Mouse (Mus musculus): ENCODE measurements around the gene Ifi27. TPM values are rescaled to one million over a fixed set of nuclear protein-coding genes. Genes with fewer than 3 reads are reported as not detected.
A peak's percentile ranks its signal among the peaks of the same experiment; 100 is the strongest.
"Not testable (repeated sequence)": the region's sequence is repeated elsewhere in the genome, so short reads cannot be mapped to it uniquely, and the experiment has no call there.

Ifi27 gene
- polyA plus RNA-seq, 1 experiment from 2014 or later: 15.9 TPM

DNA sequence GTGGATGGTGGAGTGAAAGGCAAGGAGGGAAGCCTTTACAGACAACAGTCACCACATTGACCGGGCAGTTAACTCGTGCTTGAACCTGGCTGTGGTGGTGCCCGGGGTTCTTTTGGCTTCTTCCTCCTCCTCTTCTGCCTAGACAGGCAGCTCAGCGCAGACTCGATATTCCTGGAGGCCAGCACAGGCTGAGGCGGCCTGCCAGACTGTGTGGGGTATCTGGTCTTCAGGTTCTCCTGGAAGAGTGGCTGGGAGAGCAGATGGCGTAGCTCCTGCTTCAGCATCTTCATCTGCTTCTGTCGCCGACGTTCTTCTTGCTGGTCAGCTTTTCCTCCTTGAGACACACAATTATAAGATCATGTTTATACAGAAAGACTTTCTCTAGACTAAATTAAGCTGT is 25.9 kb upstream of the Ifi27 start:
- H3K27ac ChIP-seq: no peak overlapping the region; the same call in none of the 2 replicates
- ATAC-seq (ENCODE audit: low read depth): no peak
- H3K4me2 ChIP-seq: no peak overlapping the region
- peaks cover 99% of the 10 kb centered on the region for H3K36me3 ChIP-seq
- H3K9me3 ChIP-seq (replicated peaks): no peaks in the 10 kb centered on the region
- H3K4me3 ChIP-seq (replicated peaks): no peak overlapping the region
- DNase-seq: no peak
- 0 out of 2 replicates have a peak, but pooled peaks cover 4% of the 10 kb centered on the region for H3K4me1 ChIP-seq (replicated peaks)
- no peak overlapping the region for H3K9ac ChIP-seq
- no peaks in the 10 kb centered on the region for H3K27me3 ChIP-seq
- WGBS (ENCODE audit: insufficient replicate concordance): 90% methylated on average over 10 of the region's 10 CpGs

DNA sequence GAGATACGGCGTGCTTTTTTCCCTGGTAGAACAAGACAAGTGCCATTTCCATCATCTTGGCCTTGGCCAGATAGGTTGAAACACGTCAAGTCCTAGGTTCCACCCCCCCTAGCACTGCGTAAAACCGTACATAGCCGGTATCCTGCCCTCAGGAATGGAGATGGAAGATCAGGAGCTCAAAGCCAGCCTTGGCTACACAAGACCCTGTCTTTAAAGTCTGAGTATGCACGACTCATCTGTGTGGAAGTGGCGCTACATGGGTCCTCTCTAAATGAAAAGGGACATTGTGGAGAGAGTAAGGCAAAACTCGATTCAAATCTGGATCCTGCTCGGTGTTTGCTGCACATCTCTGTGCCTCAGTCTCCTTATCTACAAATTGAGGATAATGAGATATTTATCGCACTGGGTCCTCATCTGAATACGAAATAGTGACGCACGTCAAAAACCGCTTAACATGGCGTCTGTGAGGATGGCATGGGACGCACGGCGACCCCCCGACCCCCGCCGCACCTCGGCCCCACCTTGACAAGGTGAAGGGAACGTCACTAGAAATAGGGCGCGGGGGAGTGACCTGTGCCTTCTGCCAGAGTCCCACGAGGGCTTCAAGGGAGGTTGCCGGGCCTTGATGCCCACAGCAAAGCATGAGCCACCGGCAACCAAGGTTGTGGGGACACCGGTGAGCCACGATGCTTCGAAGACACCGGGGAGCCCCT is 8.8 kb upstream of the Ifi27 start:
- Histone ChIP-seq H3K4me2 (peak overlapping the region; percentile 87), H3K27me3 (no peaks in the 10 kb centered on the region), H3K27ac (peak overlapping the region; percentile 66), H3K9ac (peak overlapping the region; percentile 91), H3K9me3 (replicated peaks) (0 out of 2 replicates have a peak, but pooled peaks cover 2% of the 10 kb centered on the region), H3K4me1 (replicated peaks) (peaks cover 34% of the 10 kb centered on the region), H3K36me3 (peaks cover 19% of the 10 kb centered on the region), H3K4me3 (replicated peaks) (peak overlapping the region; percentile 93)
- 7% methylated on average over 33 of the region's 33 CpGs for WGBS (ENCODE audit: insufficient replicate concordance)
- ATAC-seq (ENCODE audit: low read depth): peak; percentile 13
- no peak for DNase-seq

DNA sequence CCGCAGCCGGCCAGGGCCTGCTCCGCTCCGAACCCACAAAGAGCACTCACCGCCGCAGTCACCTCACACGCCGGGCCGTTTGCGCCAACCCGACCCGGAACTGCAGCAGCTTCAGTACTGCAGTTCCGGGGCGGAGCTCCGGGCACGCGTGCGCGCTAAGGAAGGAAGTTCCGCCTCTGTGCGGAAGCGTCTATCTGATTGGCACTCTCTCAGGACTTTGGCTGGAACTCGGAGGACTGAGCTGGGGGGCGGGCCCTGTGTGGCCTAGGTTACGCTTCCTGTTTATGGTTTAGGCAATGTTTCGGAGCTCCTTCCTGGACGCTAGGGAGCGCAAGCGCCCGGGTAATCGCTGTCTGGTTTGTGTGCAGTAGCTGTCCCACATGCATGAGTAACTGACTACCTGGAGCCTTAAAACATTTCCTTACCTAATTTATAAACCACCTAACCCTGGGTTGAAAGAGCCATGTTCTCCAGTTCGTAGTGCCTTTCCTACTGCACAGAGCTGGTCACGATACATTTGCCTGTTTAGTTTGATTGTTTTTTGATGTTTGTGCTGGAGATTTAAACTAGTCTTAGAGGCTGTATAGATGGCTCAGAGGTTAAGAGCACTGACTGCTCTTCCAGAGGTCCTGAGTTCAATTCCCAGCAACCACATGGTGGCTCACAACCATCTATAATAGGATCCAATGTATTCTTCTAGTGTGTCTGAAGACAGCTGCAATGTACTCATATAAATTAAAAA is 8.1 kb upstream of the Ifi27 start, which contains the start of gene Ddx24:
Gene Ddx24 (minus strand): TSS at position 102 of the 742 bp plus-strand sequence.
- Histone ChIP-seq H3K27me3 (no peaks in the 10 kb centered on the region), H3K4me1 (replicated peaks) (peaks cover 34% of the 10 kb centered on the region), H3K36me3 (peaks cover 19% of the 10 kb centered on the region), H3K9me3 (replicated peaks) (0 out of 2 replicates have a peak, but pooled peaks cover 2% of the 10 kb centered on the region), H3K27ac (peak within 1 kb of the TSS; percentile 74), H3K4me2 (peak within 1 kb of the TSS; percentile 87), H3K9ac (peak within 1 kb of the TSS; percentile 91), H3K4me3 (replicated peaks) (peak within 1 kb of the TSS; percentile 93)
- ATAC-seq (ENCODE audit: low read depth) (peak; percentile 100), DNase-seq (peak; percentile 98)
- WGBS (ENCODE audit: insufficient replicate concordance): 1% methylated on average over 33 of the region's 33 CpGs

DNA sequence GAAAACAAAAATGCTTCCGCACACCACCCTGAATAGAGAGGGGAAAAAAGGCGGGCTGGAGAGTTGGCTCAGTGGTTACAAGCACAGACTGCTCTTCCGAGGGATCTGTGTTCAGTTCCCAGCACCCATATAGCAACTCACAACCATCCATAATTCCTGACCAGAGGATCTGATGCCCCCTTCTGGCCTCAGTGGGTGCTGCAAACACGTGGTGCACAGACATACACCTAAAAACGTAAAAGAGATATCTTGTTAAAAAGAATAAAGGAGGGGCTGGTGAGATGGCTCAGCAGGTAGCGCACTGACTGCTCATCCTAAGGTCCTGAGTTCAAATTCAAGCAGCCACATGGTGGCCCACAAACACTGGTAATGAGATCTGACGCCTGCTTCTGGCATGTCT is 7.3 kb upstream of the Ifi27 start:
- ATAC-seq (ENCODE audit: low read depth): no peak
- H3K4me3 ChIP-seq (replicated peaks): no peak overlapping the region
- no peak overlapping the region for H3K27ac ChIP-seq
- 0 out of 2 replicates have a peak, but pooled peaks cover 2% of the 10 kb centered on the region for H3K9me3 ChIP-seq (replicated peaks)
- WGBS (ENCODE audit: insufficient replicate concordance): 76% methylated on average over 7 of the region's 7 CpGs
- H3K9ac ChIP-seq: no peak overlapping the region
- peaks cover 14% of the 10 kb centered on the region for H3K36me3 ChIP-seq
- H3K27me3 ChIP-seq: no peaks in the 10 kb centered on the region
- H3K4me2 ChIP-seq: no peak overlapping the region
- peaks cover 29% of the 10 kb centered on the region for H3K4me1 ChIP-seq (replicated peaks)
- no peak for DNase-seq

DNA sequence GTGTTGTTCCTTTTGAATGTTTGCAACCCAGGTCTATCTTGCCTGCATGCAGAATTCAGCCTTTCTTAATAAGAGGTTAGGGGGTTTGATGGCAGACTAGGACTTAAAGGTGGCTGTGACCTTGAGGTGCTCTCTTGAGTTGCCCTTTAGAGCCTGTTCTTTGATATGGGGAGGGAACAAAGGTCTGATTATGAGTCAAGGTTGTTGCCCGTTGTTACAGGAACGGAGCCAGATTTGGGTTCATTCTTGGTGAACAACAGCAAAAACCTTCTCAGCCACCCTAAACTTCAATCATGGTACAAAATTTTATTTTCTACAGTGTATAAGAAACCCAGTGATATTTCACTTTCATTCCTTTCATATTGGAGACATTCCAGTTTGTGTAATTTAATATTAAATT is 581 bp upstream of the Ifi27 start:
- ATAC-seq (ENCODE audit: low read depth): no peak
- Histone ChIP-seq H3K36me3 (no peaks in the 10 kb centered on the region), H3K27ac (no peak overlapping the region), H3K4me3 (replicated peaks) (no peak overlapping the region), H3K27me3 (no peaks in the 10 kb centered on the region), H3K9ac (no peak overlapping the region), H3K4me1 (replicated peaks) (no peaks in the 10 kb centered on the region), H3K4me2 (no peak overlapping the region), H3K9me3 (replicated peaks) (no peaks in the 10 kb centered on the region)
- no peak for DNase-seq
- WGBS (ENCODE audit: insufficient replicate concordance): 83% methylated on average over 2 of the region's 2 CpGs

DNA sequence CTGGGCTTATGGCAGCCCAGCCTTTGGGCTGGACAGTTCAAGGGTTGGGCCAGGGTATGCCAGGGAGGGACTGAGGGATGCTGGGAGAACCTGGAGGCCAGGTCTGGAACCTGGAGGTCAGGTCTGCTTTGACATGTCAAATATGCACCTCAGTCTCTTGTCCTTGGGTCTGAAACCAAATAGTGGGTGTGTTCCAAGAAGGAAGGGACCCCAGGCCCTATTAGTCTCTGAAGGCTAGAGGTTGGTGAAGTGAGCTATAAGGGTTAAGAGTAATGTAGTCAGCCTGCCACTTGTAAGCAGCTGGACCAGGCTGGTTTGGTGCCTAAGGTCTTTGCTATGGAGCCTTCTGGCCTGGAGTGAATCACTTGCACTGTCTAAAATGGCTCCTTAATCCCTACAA is 850 bp downstream of the Ifi27 start:
- no peak overlapping the region for H3K4me3 ChIP-seq (replicated peaks)
- no peak overlapping the region for H3K9ac ChIP-seq
- ATAC-seq (ENCODE audit: low read depth) (no peak), DNase-seq (no peak)
- no peaks in the 10 kb centered on the region for H3K36me3 ChIP-seq
- no peak overlapping the region for H3K27ac ChIP-seq
- H3K4me2 ChIP-seq: peak overlapping the region; percentile 44
- no peaks in the 10 kb centered on the region for H3K4me1 ChIP-seq (replicated peaks)
- no peaks in the 10 kb centered on the region for H3K9me3 ChIP-seq (replicated peaks)
- no peaks in the 10 kb centered on the region for H3K27me3 ChIP-seq

DNA sequence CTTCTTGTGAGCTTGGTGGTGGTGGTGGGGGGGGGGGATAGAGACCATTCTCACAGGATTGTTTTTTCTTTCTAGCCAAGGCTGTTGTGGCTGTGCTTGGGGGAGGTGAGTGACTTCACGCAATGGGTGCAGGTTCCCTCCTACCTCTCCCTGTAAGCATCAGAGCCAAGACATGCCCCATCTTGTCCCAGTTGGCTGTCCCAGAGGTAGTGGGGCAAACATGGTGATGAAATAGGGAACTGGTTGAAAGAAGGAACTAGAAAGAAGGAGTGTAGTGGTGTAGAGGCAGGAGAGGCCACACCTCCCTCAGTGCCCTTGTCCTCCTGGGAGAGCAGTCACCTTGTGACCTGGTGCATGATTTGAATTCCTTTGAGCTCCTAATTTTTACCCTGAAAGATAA is 3.6 kb downstream of the Ifi27 start:
- Histone ChIP-seq H3K9me3 (replicated peaks) (no peaks in the 10 kb centered on the region), H3K4me3 (replicated peaks) (no peak overlapping the region), H3K36me3 (no peaks in the 10 kb centered on the region), H3K27me3 (no peaks in the 10 kb centered on the region), H3K9ac (no peak overlapping the region), H3K4me2 (no peak overlapping the region), H3K27ac (no peak overlapping the region), H3K4me1 (replicated peaks) (no peaks in the 10 kb centered on the region)
- ATAC-seq (ENCODE audit: low read depth) (no peak), DNase-seq (no peak)
- WGBS (ENCODE audit: insufficient replicate concordance): 81% methylated on average over 1 of the region's 1 CpGs

DNA sequence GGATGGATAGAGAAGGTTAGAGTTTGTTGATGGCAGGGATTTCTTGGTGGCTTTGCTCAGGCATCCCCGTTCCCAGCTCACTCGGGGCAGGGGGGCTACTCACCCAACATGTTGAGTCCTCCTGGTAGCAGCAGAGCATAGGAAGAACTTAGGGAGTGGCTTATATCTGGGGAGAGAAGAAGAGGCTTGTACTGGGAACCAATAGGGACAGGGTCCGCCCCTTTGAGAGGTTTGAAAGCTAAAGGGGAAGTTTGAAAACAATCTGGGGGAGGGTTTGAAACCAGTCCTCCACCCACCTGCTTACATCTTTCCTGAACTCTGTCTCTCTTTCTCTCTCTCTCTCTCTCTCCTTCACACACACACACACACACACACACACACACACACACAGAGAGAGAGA is 9.5 kb downstream of the Ifi27 start, which contains the start of gene Ifi27l2a:
Gene Ifi27l2a (minus strand): TSS at position 157 of the 400 bp plus-strand sequence.
- no peak for ATAC-seq (ENCODE audit: low read depth)
- Histone ChIP-seq H3K36me3 (no peaks in the 10 kb centered on the region), H3K4me2 (no peak within 1 kb of the TSS), H3K9me3 (replicated peaks) (no peaks in the 10 kb centered on the region), H3K9ac (no peak within 1 kb of the TSS), H3K27me3 (no peaks in the 10 kb centered on the region), H3K4me3 (replicated peaks) (no peak within 1 kb of the TSS), H3K4me1 (replicated peaks) (no peaks in the 10 kb centered on the region), H3K27ac (no peak within 1 kb of the TSS)
- WGBS (ENCODE audit: insufficient replicate concordance): 23% methylated on average over 3 of the region's 3 CpGs
- DNase-seq: no peak

DNA sequence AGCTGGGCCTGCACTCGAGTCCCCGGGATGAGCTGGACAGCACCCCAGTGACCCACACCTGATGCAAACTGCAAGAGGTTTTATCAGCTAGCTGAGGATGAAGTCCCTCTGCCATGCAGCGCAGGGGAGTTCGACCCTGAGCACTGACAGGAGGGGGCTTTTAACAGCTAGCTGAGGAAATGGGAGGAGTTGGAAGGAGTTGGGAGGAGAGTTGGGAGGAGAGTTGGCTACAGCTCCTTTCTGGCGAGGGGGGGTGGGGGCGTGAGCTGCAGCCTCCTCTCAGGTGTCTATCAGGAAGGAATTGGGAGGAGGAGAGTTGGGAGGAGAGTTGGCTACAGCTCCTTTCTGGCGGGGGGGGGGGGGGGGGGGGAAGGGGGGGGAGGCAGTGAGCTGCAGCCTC is 10.2 kb downstream of the Ifi27 start:
- not testable (repeated sequence) for H3K36me3 ChIP-seq; H3K27ac ChIP-seq; H3K4me3 ChIP-seq (replicated peaks); H3K4me1 ChIP-seq (replicated peaks); ATAC-seq (ENCODE audit: low read depth); H3K27me3 ChIP-seq; DNase-seq; H3K9ac ChIP-seq; H3K9me3 ChIP-seq (replicated peaks); H3K4me2 ChIP-seq
- 33% methylated on average over 6 of the region's 7 CpGs for WGBS (ENCODE audit: insufficient replicate concordance)

DNA sequence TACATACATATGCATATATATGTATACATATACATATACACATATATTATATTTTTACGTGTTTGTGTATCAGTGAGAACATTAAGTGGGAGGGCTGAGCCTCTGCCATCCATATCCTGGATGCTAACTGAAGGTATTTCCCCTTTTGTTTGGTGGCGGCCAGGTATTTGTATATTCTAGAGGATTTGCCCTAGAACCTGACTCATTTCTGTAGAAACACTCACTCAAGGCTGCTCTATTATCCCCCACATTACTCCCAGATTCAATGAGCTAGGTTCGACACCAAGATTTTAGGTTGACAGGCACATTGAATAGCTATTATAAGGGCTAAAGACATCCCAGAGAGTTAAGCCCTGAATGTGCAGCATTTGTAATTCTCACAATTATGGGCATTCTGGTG is 11.0 kb downstream of the Ifi27 start:
- Histone ChIP-seq H3K4me2 (no peak overlapping the region), H3K27me3 (no peaks in the 10 kb centered on the region), H3K36me3 (no peaks in the 10 kb centered on the region), H3K4me1 (replicated peaks) (no peaks in the 10 kb centered on the region), H3K9ac (no peak overlapping the region), H3K9me3 (replicated peaks) (no peaks in the 10 kb centered on the region), H3K4me3 (replicated peaks) (no peak overlapping the region), H3K27ac (no peak overlapping the region)
- DNase-seq: no peak
- WGBS (ENCODE audit: insufficient replicate concordance): 71% methylated on average over 3 of the region's 3 CpGs
- ATAC-seq (ENCODE audit: low read depth): no peak

DNA sequence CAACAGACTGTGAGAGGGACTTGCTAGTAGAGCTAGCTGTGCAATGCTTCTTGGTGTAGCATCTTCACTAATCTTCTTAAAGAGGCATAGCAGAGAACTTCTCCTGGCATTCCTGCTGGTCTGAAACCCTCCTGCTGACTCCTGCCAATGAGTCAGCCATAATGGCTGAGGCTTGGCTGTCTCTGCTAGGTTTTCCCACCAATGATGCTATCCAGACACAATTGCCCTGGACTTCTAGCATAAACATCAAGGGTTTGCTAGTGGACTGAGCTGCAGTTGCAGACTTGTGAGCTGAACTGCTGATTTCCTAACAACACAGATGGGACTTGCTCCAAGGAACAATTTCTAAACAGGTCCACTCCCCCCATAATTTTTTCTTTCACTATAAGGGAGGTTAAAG is 19.4 kb downstream of the Ifi27 start:
- DNase-seq (no peak), ATAC-seq (ENCODE audit: low read depth) (no peak)
- Histone ChIP-seq H3K36me3 (no peaks in the 10 kb centered on the region), H3K4me1 (replicated peaks) (no peaks in the 10 kb centered on the region), H3K27ac (no peak overlapping the region), H3K4me2 (no peak overlapping the region), H3K27me3 (no peaks in the 10 kb centered on the region), H3K9ac (no peak overlapping the region), H3K9me3 (replicated peaks) (no peaks in the 10 kb centered on the region), H3K4me3 (replicated peaks) (no peak overlapping the region)

DNA sequence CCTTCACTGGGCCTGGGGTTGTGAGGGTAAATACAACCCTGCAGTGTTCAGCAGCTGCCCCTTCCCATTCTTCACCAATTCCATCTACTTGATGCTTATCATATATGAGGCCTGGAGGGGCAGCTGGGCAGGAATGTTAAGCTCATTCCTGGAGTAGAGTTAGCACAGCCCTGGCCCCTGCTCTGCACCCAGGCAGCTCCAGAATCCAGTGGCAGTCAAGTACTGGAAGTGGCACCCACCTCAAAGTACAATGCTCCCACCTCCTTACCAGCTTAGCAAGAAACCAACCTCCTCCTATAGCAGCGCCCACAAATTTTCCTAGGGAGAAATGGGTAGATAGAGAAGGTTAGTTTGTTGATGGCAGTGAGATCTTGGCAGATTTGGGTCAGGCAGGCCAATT is 22.7 kb downstream of the Ifi27 start:
- whole genome bisulfite sequencing (ENCODE audit: insufficient replicate concordance): no CpG with 5 or more reads among the region's 1 CpGs
- H3K27ac ChIP-seq; H3K9ac ChIP-seq; ATAC-seq (ENCODE audit: low read depth); H3K36me3 ChIP-seq; H3K27me3 ChIP-seq; DNase-seq; H3K4me3 ChIP-seq (replicated peaks); H3K4me2 ChIP-seq; H3K9me3 ChIP-seq (replicated peaks); H3K4me1 ChIP-seq (replicated peaks): not testable (repeated sequence)
